Mouse (Mus musculus): Measurements from ENCODE around the gene 1190005I06Rik. TPM values are rescaled to one million over a fixed set of nuclear protein-coding genes. Genes with fewer than 3 reads are reported as not detected.
A peak's percentile ranks its signal among the peaks of the same experiment; 100 is the strongest.

1190005I06Rik gene
- polyA plus RNA-seq, 1 experiment: 10.4 TPM

DNA sequence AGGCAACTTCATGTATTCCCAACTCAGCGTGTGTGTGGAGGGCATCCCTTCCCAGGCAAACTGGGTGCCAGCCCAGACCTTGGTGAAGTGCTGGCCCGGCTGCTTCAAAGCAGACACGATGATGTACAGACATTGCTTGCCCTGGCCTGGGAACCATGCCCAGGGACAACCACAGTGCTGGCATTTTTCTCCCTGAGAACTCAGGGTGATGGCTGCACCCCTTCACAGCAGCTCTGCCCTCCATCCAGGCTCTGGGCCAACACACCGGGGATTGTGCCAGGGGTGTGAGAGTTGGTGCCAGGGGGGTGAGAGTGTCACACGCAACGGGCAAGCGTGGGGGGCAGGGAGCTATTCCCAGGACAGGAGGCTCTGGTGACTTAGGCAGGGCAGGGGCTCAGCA lies 2.8 kb downstream of the 1190005I06Rik start:
- Histone ChIP-seq H3K4me3 (ENCODE audit: control insufficient read depth, low read depth, low read length) (no peak overlapping the region), H3K27me3 (ENCODE audit: control insufficient read depth, insufficient read depth, low read length) (no peaks in the 10 kb centered on the region), H3K4me1 (ENCODE audit: control insufficient read depth, insufficient read depth, low read length) (no peaks in the 10 kb centered on the region), H3K27ac (ENCODE audit: control insufficient read depth, insufficient read depth, low read depth, low read length) (no peak overlapping the region), H3K36me3 (ENCODE audit: control insufficient read depth, insufficient read depth, low read length) (no peaks in the 10 kb centered on the region)
- TF ChIP-seq CTCF (IDR thresholded peaks at IDR 0.05; ENCODE audit: control insufficient read depth, insufficient read depth, insufficient replicate concordance, low read depth, low read length) (no peak), POLR2A (IDR thresholded peaks at IDR 0.05; ENCODE audit: control insufficient read depth, low read depth, low read length) (no peak)

DNA sequence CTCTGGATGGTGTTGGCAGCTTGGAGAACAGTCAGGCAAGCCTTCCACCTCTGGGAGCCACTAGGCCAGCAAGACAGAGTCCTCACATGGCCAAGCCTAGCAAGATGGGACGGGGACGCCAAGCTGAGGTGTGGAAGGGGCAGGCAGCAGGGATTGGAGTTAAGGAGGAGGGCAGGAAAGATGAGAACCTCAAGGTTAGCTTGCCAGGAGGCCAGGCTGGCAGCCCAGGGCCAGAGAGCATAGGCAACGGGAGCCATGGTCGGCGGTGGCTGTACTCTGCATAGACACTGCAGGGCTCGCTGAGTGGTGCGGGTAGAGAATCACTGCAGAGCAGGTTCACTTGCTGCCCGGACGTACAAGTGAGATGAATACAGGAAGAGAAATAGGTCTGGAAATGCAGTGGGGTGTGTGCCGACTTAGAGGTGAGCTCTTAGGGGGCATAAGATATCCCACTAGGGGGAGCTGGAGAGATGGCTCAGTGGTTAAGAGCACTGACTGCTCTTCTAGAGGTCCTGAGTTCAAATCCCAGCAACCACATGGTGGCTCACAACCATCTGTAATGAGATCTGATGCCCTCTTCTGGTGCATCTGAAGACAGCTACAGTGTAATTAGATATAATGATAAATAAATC lies 5.3 kb downstream of the 1190005I06Rik start:
- no peaks in the 10 kb centered on the region for H3K4me1 ChIP-seq (ENCODE audit: control insufficient read depth, insufficient read depth, low read length)
- H3K27me3 ChIP-seq (ENCODE audit: control insufficient read depth, insufficient read depth, low read length): no peaks in the 10 kb centered on the region
- no peaks in the 10 kb centered on the region for H3K36me3 ChIP-seq (ENCODE audit: control insufficient read depth, insufficient read depth, low read length)
- H3K27ac ChIP-seq (ENCODE audit: control insufficient read depth, insufficient read depth, low read depth, low read length): no peak overlapping the region
- H3K4me3 ChIP-seq (ENCODE audit: control insufficient read depth, low read depth, low read length): no peak overlapping the region
- no peak for TF ChIP-seq CTCF (IDR thresholded peaks at IDR 0.05; ENCODE audit: control insufficient read depth, insufficient read depth, insufficient replicate concordance, low read depth, low read length)
- TF ChIP-seq POLR2A (IDR thresholded peaks at IDR 0.05; ENCODE audit: control insufficient read depth, low read depth, low read length): no peak

DNA sequence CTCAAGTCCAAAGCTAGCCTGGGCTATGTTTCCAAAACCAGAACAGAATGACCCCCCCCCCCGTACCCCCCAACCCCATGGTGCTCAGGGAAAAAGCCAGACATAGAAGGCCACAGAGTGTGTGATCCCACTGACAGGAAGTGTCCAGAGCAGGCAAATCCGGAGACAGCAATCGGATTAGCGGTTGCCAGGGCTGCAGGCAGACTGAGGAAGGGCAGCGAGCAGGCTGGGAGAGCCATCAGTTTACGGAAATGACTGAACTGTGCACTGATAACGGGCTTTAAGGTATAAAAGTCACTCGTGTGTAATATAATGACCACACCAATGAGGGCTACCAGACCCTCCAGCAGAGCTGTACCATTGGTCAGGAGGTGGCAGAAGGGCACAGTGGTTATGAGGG lies 6.2 kb downstream of the 1190005I06Rik start:
- no peaks in the 10 kb centered on the region for H3K36me3 ChIP-seq (ENCODE audit: control insufficient read depth, insufficient read depth, low read length)
- TF ChIP-seq CTCF (IDR thresholded peaks at IDR 0.05; ENCODE audit: control insufficient read depth, insufficient read depth, insufficient replicate concordance, low read depth, low read length): peak; percentile 13; the same call in 1 of the 2 replicates
- no peak for TF ChIP-seq POLR2A (IDR thresholded peaks at IDR 0.05; ENCODE audit: control insufficient read depth, low read depth, low read length)
- H3K27ac ChIP-seq (ENCODE audit: control insufficient read depth, insufficient read depth, low read depth, low read length): no peak overlapping the region
- no peak overlapping the region for H3K4me3 ChIP-seq (ENCODE audit: control insufficient read depth, low read depth, low read length)
- no peaks in the 10 kb centered on the region for H3K4me1 ChIP-seq (ENCODE audit: control insufficient read depth, insufficient read depth, low read length)
- no peaks in the 10 kb centered on the region for H3K27me3 ChIP-seq (ENCODE audit: control insufficient read depth, insufficient read depth, low read length)

DNA sequence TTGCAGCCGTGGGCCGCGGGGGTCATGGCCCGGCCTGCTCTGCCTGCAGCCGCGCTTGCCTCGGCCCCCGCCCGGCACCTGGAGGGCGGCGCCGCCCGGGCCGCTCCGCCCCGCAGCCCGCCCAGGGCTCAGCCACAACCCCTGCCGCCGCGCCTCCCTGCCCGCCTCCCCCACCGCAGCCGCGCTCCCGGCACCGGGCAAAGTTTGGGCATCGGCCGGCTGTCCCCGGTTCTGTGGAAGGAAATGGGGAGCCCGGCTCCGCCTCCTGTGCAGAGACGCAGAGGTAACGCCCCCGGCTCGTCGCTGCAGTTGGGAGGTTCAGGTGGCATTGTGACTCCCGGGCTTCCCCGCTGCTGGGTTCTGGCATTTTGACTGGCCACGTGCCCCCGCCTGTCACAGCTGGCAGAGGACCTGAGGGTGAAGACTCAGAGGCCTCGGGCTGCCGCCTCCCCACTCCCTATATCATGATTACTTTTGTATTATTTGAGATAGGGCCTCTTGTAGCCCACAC lies 13.0 kb downstream of the 1190005I06Rik start:
- TF ChIP-seq POLR2A (IDR thresholded peaks at IDR 0.05; ENCODE audit: control insufficient read depth, low read depth, low read length) (no peak), CTCF (IDR thresholded peaks at IDR 0.05; ENCODE audit: control insufficient read depth, insufficient read depth, insufficient replicate concordance, low read depth, low read length) (no peak)
- peak overlapping the region; percentile 75 for H3K4me3 ChIP-seq (ENCODE audit: control insufficient read depth, low read depth, low read length)
- peaks cover 7% of the 10 kb centered on the region for H3K4me1 ChIP-seq (ENCODE audit: control insufficient read depth, insufficient read depth, low read length)
- H3K36me3 ChIP-seq (ENCODE audit: control insufficient read depth, insufficient read depth, low read length): no peaks in the 10 kb centered on the region
- H3K27ac ChIP-seq (ENCODE audit: control insufficient read depth, insufficient read depth, low read depth, low read length): no peak overlapping the region
- H3K27me3 ChIP-seq (ENCODE audit: control insufficient read depth, insufficient read depth, low read length): no peaks in the 10 kb centered on the region

DNA sequence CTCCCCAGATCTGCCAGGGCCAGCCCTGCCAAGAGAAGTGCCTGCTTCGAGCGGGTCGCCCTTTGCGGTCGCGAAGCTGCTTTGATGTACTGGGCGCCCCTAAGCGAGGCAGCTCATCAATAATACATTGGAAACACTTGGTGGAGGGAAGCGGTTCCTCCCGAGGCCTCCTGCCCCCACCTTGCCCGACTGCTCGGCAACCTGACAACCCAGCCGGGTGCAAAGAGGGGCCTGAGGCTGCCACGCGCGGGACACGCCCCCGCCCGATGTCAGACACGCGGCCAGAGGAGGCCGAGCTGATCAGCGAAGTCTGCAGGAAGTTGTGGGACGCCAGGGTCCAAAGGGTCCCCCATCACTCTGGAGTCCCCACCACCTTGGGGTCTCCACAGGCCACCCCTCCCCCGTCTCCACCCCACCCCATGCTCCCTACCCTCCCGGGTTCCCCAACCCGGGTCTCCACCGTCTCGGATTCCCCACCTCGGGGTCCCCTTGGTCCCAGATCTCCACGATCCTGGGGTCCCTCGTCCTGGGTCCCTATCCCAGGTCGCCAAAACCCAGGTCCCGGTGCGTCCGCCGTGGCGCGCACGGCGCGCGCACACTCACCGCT lies 13.7 kb downstream of the 1190005I06Rik start:
- peaks cover 7% of the 10 kb centered on the region for H3K4me1 ChIP-seq (ENCODE audit: control insufficient read depth, insufficient read depth, low read length)
- no peak for TF ChIP-seq POLR2A (IDR thresholded peaks at IDR 0.05; ENCODE audit: control insufficient read depth, low read depth, low read length)
- no peak for TF ChIP-seq CTCF (IDR thresholded peaks at IDR 0.05; ENCODE audit: control insufficient read depth, insufficient read depth, insufficient replicate concordance, low read depth, low read length)
- H3K27ac ChIP-seq (ENCODE audit: control insufficient read depth, insufficient read depth, low read depth, low read length): no peak overlapping the region
- no peaks in the 10 kb centered on the region for H3K27me3 ChIP-seq (ENCODE audit: control insufficient read depth, insufficient read depth, low read length)
- peak overlapping the region; percentile 75 for H3K4me3 ChIP-seq (ENCODE audit: control insufficient read depth, low read depth, low read length)
- H3K36me3 ChIP-seq (ENCODE audit: control insufficient read depth, insufficient read depth, low read length): no peaks in the 10 kb centered on the region

DNA sequence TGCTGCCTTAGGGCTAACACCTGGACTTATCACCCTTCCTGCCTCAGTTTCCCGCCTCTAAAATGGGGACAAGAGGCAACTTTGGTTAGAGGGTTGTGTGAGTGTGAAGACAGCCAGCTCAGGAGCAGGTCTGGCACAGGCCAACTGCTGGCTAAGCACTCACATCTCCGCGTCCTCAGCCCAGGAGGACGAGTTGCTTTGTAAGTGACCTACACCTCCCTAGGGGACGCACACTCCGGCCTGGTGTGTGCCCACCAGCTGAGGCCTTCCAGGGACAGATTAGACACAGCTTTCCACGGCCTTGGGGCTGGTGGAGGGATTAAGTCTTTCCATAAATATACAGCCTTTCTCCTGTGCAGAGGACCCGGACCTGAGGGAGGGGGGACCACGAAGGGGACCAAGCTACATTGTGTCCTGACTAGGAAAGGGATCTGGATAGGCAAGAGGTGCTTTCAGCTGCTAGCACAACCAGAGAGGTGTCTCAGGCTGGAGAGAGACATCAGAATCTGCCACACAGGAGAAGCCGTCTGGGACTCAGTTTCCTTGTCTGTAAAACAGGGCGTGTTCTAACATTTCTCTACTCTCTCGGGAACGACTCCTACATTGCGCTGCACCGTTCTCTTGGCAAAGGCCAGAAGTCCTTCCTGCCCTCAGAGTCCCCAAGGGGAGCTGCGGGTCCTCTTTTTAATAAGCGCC lies 14.3 kb downstream of the 1190005I06Rik start:
- peak overlapping the region; percentile 75; the same call in 1 of the 2 replicates for H3K4me3 ChIP-seq (ENCODE audit: control insufficient read depth, low read depth, low read length)
- no peaks in the 10 kb centered on the region for H3K36me3 ChIP-seq (ENCODE audit: control insufficient read depth, insufficient read depth, low read length)
- H3K27me3 ChIP-seq (ENCODE audit: control insufficient read depth, insufficient read depth, low read length): no peaks in the 10 kb centered on the region
- TF ChIP-seq CTCF (IDR thresholded peaks at IDR 0.05; ENCODE audit: control insufficient read depth, insufficient read depth, insufficient replicate concordance, low read depth, low read length) (no peak), POLR2A (IDR thresholded peaks at IDR 0.05; ENCODE audit: control insufficient read depth, low read depth, low read length) (no peak)
- peaks cover 7% of the 10 kb centered on the region for H3K4me1 ChIP-seq (ENCODE audit: control insufficient read depth, insufficient read depth, low read length)
- H3K27ac ChIP-seq (ENCODE audit: control insufficient read depth, insufficient read depth, low read depth, low read length): no peak overlapping the region
